Mouse (Mus musculus): ENCODE results near the gene Hist1h1c. TPM values are rescaled to one million over a fixed set of nuclear protein-coding genes. Genes with fewer than 3 reads are reported as not detected.
"Not testable (repeated sequence)": the region's sequence is repeated elsewhere in the genome, so short reads cannot be mapped to it uniquely, and the experiment has no call there.

Hist1h1c gene
- polyA plus RNA-seq, 1 experiment from 2014 or later: 13.5 TPM

DNA sequence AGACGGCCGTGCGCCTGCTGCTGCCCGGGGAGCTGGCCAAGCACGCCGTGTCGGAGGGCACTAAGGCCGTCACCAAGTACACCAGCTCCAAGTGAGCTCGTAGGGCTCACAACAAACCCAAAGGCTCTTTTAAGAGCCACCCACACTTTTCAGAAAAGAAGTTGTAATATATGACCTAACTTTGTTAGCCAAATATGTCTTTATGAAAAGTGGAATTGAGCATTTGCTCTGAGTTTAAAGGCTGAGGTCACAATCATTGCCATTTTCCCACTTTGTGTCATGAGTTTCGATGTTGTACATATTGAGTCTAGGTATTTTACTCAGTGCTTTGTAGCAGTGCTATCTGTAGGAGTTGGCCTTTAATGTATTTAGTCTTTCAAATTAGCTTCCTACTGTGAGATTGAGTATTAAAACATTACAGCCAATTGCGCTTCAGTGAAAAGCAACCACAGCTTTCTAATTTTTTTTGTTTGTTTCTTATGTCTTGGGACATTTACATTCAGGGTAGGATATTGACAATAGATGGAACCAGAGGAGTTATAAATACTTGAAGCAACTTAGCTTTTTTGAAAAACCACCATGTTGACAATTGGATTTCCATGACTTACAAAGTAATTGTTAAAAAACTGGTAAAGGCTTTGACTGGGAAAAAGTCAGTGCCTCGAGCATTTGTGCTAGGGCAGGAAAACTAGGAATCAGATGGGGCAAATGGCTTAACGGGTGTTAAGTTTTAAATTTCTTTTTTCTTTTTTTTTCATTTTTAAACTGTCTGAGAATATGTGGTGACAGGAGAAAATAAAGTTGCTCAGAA lies 8.7 kb downstream of the Hist1h1c start:
- Histone ChIP-seq H3K4me3 (ENCODE audit: low read depth, low read length) (peak overlapping the region; percentile 39), H3K9ac (ENCODE audit: low read length) (peak overlapping the region; percentile 54), H3K27ac (ENCODE audit: low read depth, low read length) (peak overlapping the region; percentile 96), H3K36me3 (ENCODE audit: control insufficient read depth, insufficient read depth, low read length) (no peaks in the 10 kb centered on the region), H3K27me3 (ENCODE audit: control insufficient read depth, insufficient read depth, low read length) (no peaks in the 10 kb centered on the region), H3K9me3 (ENCODE audit: control insufficient read depth, low read length) (no peaks in the 10 kb centered on the region), H3K4me1 (ENCODE audit: control insufficient read depth, insufficient read depth, low read length) (peaks cover 8% of the 10 kb centered on the region; the same call in 1 of the 2 replicates), H3K4me2 (peak overlapping the region; percentile 42)
- 3% methylated on average over 13 of the region's 13 CpGs for WGBS
- DNase-seq (ENCODE audit: low spot score, missing footprints) (peak; percentile 94), ATAC-seq (ENCODE audit: low FRiP score) (peak; percentile 14; the same call in 1 of the 2 replicates)

GRCm38 (mm10) chr13:23747892-23748288 lies 9.3 kb downstream of the Hist1h1c start:
- Histone ChIP-seq H3K4me2 (peak overlapping the region; percentile 42; the same call in 1 of the 2 replicates), H3K36me3 (ENCODE audit: control insufficient read depth, insufficient read depth, low read length) (no peaks in the 10 kb centered on the region), H3K9me3 (ENCODE audit: control insufficient read depth, low read length) (no peaks in the 10 kb centered on the region), H3K9ac (ENCODE audit: low read length) (peak overlapping the region; percentile 44; the same call in 1 of the 2 replicates), H3K27me3 (ENCODE audit: control insufficient read depth, insufficient read depth, low read length) (no peaks in the 10 kb centered on the region), H3K27ac (ENCODE audit: low read depth, low read length) (peak overlapping the region; percentile 96), H3K4me3 (ENCODE audit: low read depth, low read length) (no peak overlapping the region), H3K4me1 (ENCODE audit: control insufficient read depth, insufficient read depth, low read length) (peaks cover 10% of the 10 kb centered on the region)
- DNase-seq (ENCODE audit: low spot score, missing footprints) (no peak), ATAC-seq (ENCODE audit: low FRiP score) (no peak)
- 5% methylated on average over 4 of the region's 4 CpGs for WGBS

DNA sequence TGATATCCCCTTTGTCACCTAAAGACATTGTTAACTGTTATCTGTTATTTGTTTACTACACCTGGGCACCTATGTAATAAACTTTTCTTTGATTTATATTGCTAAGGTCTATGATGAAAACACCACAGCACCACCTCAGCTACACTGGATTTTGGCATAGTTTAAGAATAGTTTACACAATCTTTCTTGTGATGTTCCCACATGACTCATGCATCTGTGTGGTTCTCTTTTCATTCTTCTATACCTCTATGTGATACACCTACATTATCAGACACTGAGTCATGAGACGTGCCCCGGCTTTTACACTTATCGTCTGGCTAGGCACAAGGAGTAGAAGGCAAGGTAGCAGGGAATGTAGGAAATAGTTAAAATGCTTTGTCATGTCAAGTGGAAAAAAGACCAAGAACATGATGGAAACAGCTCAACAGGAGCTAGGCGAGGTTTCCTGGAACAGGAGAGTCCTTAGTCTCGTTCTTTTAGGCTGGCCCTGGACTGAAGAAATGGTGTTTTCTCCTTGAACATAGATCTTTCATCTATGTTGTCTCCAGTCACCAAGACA lies 11.0 kb downstream of the Hist1h1c start:
- no peak overlapping the region for H3K9ac ChIP-seq (ENCODE audit: low read length)
- peaks cover 13% of the 10 kb centered on the region for H3K4me1 ChIP-seq (ENCODE audit: control insufficient read depth, insufficient read depth, low read length)
- peak overlapping the region; percentile 63; the same call in 1 of the 2 replicates for H3K27ac ChIP-seq (ENCODE audit: low read depth, low read length)
- H3K4me3 ChIP-seq (ENCODE audit: low read depth, low read length): no peak overlapping the region
- H3K9me3 ChIP-seq (ENCODE audit: control insufficient read depth, low read length): no peaks in the 10 kb centered on the region
- WGBS: 91% methylated on average over 5 of the region's 5 CpGs
- no peaks in the 10 kb centered on the region for H3K27me3 ChIP-seq (ENCODE audit: control insufficient read depth, insufficient read depth, low read length)
- H3K36me3 ChIP-seq (ENCODE audit: control insufficient read depth, insufficient read depth, low read length): no peaks in the 10 kb centered on the region
- H3K4me2 ChIP-seq: no peak overlapping the region
- DNase-seq (ENCODE audit: low spot score, missing footprints) (no peak), ATAC-seq (ENCODE audit: low FRiP score) (no peak)

GRCm38 (mm10) chr13:23750839-23751477 lies 12.3 kb downstream of the Hist1h1c start, which contains the start of gene Hist1h2ab:
Hist1h2ab (plus strand) TSS chr13:23751126.
- not testable (repeated sequence) for H3K27me3 ChIP-seq (ENCODE audit: control insufficient read depth, insufficient read depth, low read length); H3K36me3 ChIP-seq (ENCODE audit: control insufficient read depth, insufficient read depth, low read length); H3K9me3 ChIP-seq (ENCODE audit: control insufficient read depth, low read length)
- peak within 1 kb of the TSS; percentile 38 for H3K4me3 ChIP-seq (ENCODE audit: low read depth, low read length)
- WGBS: under 1% methylated on average over 27 of the region's 47 CpGs
- H3K9ac ChIP-seq (ENCODE audit: low read length): peak within 1 kb of the TSS; percentile 70
- peak within 1 kb of the TSS; percentile 94 for H3K27ac ChIP-seq (ENCODE audit: low read depth, low read length)
- DNase-seq (ENCODE audit: low spot score, missing footprints): peak; percentile 97
- peak; percentile 49 for ATAC-seq (ENCODE audit: low FRiP score)
- peak within 1 kb of the TSS; percentile 51 for H3K4me2 ChIP-seq
- peaks cover 13% of the 10 kb centered on the region for H3K4me1 ChIP-seq (ENCODE audit: control insufficient read depth, insufficient read depth, low read length)

DNA sequence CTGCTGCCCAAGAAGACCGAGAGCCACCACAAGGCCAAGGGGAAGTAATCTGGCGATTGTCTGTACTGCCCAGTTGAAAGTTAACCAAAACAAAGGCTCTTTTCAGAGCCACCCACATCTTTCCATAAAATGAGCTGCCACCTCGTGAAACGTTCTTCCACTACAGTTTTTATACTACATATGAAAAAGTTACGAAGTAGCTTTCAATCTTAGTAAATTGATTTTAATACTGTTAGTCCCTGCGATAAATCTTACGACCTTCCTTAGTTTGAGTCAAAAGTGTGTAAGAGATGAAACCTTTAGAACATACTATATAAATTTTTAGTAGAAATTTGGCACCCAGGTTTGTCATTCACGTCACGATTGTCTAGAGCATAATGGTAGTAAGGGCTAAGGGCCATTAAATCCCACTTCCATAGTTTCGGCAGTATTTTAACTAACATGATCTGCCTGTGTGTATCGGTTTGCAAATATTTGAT lies 12.9 kb downstream of the Hist1h1c start:
- peaks cover 13% of the 10 kb centered on the region for H3K4me1 ChIP-seq (ENCODE audit: control insufficient read depth, insufficient read depth, low read length)
- H3K9ac ChIP-seq (ENCODE audit: low read length): peak overlapping the region; percentile 70
- 2% methylated on average over 11 of the region's 11 CpGs for WGBS
- no peaks in the 10 kb centered on the region for H3K27me3 ChIP-seq (ENCODE audit: control insufficient read depth, insufficient read depth, low read length)
- H3K9me3 ChIP-seq (ENCODE audit: control insufficient read depth, low read length): no peaks in the 10 kb centered on the region
- peak overlapping the region; percentile 94 for H3K27ac ChIP-seq (ENCODE audit: low read depth, low read length)
- DNase-seq (ENCODE audit: low spot score, missing footprints) (peak; percentile 91), ATAC-seq (ENCODE audit: low FRiP score) (peak; percentile 34; the same call in 1 of the 2 replicates)
- no peaks in the 10 kb centered on the region for H3K36me3 ChIP-seq (ENCODE audit: control insufficient read depth, insufficient read depth, low read length)
- H3K4me2 ChIP-seq: peak overlapping the region; percentile 51
- peak overlapping the region; percentile 38 for H3K4me3 ChIP-seq (ENCODE audit: low read depth, low read length)

- peak; percentile 92 for ATAC-seq (ENCODE audit: low FRiP score)
- not testable (repeated sequence) for H3K36me3 ChIP-seq (ENCODE audit: control insufficient read depth, insufficient read depth, low read length); H3K27me3 ChIP-seq (ENCODE audit: control insufficient read depth, insufficient read depth, low read length); H3K9me3 ChIP-seq (ENCODE audit: control insufficient read depth, low read length)
- WGBS: 0% methylated on average over 18 of the region's 47 CpGs
- peak; percentile 99 for DNase-seq (ENCODE audit: low spot score, missing footprints)
- peak within 1 kb of the TSS; percentile 94 for H3K27ac ChIP-seq (ENCODE audit: low read depth, low read length)
- peak within 1 kb of the TSS; percentile 53 for H3K4me2 ChIP-seq
- H3K4me3 ChIP-seq (ENCODE audit: low read depth, low read length): peak within 1 kb of the TSS; percentile 38
- peaks cover 13% of the 10 kb centered on the region for H3K4me1 ChIP-seq (ENCODE audit: control insufficient read depth, insufficient read depth, low read length)
- peak within 1 kb of the TSS; percentile 70 for H3K9ac ChIP-seq (ENCODE audit: low read length)
Measured at GRCm38 (mm10) chr13:23752067-23752741, 13.6 kb downstream of the Hist1h1c start, which contains the start of gene Hist1h3b. Hist1h3b (plus strand) TSS chr13:23752267.

- DNase-seq (ENCODE audit: low spot score, missing footprints): peak; percentile 93
- H3K27ac ChIP-seq (ENCODE audit: low read depth, low read length): peak overlapping the region; percentile 76
- peaks cover 13% of the 10 kb centered on the region for H3K4me1 ChIP-seq (ENCODE audit: control insufficient read depth, insufficient read depth, low read length)
- no peak for ATAC-seq (ENCODE audit: low FRiP score)
- H3K4me2 ChIP-seq: peak overlapping the region; percentile 53
- 5% methylated on average over 6 of the region's 6 CpGs for WGBS
- H3K9me3 ChIP-seq (ENCODE audit: control insufficient read depth, low read length): no peaks in the 10 kb centered on the region
- H3K9ac ChIP-seq (ENCODE audit: low read length): peak overlapping the region; percentile 65
- no peaks in the 10 kb centered on the region for H3K27me3 ChIP-seq (ENCODE audit: control insufficient read depth, insufficient read depth, low read length)
- no peaks in the 10 kb centered on the region for H3K36me3 ChIP-seq (ENCODE audit: control insufficient read depth, insufficient read depth, low read length)
- H3K4me3 ChIP-seq (ENCODE audit: low read depth, low read length): peak overlapping the region; percentile 33
Measured at GRCm38 (mm10) chr13:23752742-23753172, 14.1 kb downstream of the Hist1h1c start.

DNA sequence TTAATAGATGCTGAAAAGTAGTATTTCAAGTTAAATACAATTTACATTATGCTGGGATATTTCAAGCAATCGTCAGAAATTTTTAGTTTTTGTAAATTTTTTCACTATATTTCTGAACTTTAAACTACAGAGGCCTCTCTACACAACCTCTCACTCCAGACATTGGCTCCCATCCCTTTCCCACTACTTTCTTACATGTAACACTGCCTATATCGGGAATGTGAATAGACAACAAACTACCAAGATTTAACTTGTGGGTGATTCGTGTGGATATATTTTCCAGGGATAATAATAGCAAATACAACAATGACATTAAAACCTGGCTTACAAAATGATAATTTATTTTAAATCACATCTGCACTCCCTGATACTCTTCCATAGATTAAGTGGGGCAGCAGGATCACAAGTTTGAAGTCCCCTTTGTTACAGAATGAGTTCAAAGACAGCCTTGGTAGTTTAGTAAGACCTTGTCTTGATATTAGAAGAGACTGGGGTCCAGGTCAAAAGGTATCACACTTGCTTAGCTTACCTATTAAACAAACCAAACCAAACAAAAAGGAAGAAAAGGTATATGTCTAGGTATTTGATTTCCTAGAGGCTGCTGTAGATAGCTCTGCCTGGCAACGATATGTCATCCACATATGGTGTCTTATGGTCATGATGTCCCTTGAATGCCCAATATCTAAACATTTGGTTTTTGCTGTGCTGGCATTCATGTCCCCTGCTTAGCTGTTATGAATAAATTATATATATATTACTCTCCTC lies 14.9 kb downstream of the Hist1h1c start:
- peak overlapping the region; percentile 76 for H3K27ac ChIP-seq (ENCODE audit: low read depth, low read length)
- H3K4me3 ChIP-seq (ENCODE audit: low read depth, low read length): no peak overlapping the region
- DNase-seq (ENCODE audit: low spot score, missing footprints) (peak; percentile 91), ATAC-seq (ENCODE audit: low FRiP score) (no peak)
- no peak overlapping the region; the same call in 1 of the 2 replicates for H3K9ac ChIP-seq (ENCODE audit: low read length)
- H3K4me2 ChIP-seq: peak overlapping the region; percentile 53
- peaks cover 10% of the 10 kb centered on the region for H3K4me1 ChIP-seq (ENCODE audit: control insufficient read depth, insufficient read depth, low read length)
- H3K27me3 ChIP-seq (ENCODE audit: control insufficient read depth, insufficient read depth, low read length): no peaks in the 10 kb centered on the region
- no peaks in the 10 kb centered on the region for H3K9me3 ChIP-seq (ENCODE audit: control insufficient read depth, low read length)
- 56% methylated on average over 4 of the region's 4 CpGs for WGBS
- no peaks in the 10 kb centered on the region for H3K36me3 ChIP-seq (ENCODE audit: control insufficient read depth, insufficient read depth, low read length)

Measured in midbrain, embryonic 11.5 days (tissue).